Mouse (Mus musculus): Measurements from ENCODE around the gene Adam19.
A peak's percentile ranks its signal among the peaks of the same experiment; 100 is the strongest.

The Adam19 gene

DNA sequence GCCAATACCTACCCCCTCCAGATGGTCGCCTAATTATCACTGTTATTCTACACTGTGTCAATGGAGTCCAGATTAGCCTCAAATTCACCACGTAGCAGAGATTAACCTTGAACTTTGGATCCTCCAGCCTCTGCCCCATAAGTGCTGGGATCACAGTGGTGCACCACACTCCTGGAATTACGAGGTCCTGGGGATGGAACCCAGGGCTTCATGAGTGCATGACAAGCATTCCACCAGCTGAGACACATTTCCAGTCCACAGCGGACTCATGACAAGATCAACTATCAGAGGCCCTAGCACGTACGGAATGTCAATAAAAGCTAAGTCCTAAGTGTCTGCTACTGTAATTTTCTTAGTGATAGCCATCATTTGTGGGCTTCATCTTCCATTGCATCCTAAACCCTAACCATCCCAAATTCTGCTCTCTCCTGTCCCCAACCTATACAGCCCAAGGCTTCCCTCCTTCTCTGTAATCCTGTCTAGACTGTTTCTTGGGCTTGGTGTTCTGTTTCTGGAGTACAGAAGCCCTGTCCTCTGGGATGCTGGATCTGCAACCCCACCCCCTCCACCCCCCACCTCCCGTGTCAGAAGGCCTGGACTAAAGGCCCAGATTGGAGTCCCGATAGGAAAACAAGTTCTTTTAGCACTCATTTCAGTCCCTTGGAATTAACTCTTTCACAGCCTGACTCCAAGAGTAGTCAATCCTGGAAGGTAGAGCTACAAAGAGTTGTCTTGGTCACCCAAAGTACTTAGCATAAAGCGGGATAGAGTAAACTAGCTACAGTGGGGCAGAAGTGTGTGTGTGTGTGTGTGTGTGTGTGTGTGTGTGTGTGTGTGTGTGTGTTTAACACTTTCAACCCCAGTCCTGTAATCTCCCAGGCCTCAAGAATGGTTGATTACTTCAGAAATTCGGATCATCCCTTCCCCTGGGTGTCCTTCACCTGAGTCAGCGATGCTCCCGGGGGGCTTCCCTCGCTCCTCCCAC lies 589 bp upstream of the Adam19 start:
- DNase-seq = no peak

DNA sequence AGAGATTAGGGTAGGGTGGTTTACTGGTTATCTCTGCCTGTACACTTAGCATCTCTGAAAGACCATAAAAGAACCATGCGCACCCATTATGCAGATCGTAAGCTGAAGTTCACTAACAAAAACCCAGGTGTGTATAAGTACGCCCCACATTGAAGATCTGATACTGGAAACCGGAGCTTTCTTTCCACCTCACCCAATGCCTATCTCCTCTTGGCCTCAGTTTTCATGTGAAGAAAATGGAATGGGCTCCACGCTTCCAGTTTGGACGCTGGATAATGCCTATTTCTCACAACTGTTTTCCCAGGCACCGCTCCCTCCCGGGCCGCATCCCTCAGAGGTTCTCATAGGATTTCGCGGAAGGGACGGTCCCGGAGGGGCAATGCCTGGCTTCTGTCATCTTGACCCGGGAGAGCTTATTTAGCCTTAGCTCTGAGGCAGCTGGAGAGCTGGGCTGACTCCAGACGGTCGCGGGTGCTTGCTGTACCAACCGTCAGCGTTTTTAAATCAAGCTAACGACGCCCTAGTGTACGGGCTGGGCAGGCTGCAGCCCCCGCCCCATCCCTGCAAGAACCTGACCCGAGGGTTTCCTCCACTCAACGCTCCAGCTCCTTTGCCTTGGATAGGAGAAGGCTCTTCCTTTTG lies 1.1 kb downstream of the Adam19 start:
- no peak for DNase-seq

DNA sequence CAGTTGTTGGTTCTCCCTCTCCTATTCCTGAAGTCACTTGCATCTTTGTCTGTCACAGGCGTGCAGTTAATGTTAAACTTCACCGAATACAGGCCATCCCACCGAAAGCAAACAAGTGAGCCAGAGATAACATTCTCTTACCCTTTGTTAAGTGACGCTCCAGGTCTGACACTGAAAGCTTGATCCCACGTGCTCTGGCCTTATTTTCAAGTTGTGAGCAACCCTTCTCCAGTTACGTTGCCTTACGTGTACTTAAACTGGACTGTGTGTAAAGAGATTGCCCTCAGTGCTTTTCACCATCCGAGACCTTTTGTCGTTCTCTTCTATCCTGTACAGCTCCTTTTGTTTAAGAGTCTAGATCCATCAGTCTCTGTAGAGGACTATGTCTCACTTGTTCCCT lies 2.2 kb downstream of the Adam19 start:
- DNase-seq = no peak

DNA sequence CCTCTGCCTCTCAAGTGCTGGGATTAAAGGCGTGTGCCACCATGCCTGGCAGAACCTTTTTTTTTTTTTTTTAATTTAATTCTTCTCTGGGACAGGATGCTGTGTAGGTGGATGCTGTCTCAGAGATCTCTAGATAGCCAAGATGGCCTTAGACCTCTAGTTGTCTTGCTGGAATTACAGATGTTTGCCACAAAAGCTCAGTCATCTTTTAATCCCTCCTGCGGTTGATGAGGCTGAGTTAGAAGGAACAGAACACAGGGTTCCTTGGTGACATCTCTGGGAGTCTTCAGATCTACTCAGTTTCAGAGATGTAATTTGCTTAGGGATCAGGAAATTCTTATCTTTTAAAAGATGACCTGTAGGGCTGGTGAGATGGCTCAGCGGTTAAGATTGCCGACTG lies 3.1 kb downstream of the Adam19 start:
- no peak for DNase-seq

DNA sequence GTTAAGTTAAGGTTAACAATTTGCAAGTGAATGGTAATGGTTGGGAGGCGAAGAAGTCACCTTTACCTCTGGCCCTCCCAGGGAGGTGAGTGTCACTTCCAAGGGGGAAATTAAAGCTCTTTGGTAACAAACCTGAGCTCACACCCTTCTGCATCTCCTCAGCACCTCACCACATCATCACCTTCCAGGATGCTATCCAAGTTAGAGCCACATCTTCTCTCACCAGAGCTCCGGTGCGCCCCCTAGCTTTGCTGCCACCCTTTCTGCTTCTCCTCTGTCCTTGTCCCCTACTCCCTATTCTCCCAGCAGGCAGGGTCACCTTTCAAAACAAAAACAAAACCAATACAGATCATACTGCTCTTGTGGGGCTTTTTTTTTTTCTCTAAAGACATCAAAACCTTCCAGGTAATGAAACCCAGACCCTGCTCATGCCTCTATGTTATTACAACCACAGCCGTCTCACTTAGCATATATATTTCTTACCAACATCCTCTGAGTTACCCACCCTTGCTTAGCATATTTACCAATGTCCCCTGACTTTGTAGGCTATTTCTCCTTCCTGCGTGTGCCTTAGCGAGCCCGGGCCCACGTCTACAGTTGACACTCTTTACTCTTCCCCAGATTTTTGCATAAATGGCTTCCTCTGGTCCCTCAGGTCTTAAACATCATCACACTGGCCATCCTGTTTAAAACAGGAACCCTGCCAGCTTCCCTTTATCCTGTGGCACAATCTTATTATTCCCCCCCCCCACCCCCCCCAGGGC lies 4.3 kb downstream of the Adam19 start:
- DNase-seq = no peak

DNA sequence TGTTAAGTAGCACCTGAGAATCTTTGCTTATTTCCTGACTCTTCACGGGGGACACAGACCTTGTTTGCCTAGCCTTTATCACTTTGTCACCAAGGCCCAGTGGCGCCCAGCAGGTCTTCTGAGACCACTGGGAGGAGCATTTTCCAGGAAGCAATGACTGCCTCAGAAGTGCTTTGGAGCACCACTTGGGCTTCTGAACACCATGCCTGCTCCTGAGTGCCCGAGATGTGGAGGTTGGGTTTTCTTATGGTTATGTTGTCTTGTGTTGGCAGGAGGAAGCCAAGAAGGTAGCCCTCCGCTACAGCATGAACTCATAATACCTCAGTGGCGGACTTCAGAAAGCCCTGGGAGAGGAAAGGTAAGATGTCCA lies 4.8 kb downstream of the Adam19 start:
- no peak for DNase-seq

DNA sequence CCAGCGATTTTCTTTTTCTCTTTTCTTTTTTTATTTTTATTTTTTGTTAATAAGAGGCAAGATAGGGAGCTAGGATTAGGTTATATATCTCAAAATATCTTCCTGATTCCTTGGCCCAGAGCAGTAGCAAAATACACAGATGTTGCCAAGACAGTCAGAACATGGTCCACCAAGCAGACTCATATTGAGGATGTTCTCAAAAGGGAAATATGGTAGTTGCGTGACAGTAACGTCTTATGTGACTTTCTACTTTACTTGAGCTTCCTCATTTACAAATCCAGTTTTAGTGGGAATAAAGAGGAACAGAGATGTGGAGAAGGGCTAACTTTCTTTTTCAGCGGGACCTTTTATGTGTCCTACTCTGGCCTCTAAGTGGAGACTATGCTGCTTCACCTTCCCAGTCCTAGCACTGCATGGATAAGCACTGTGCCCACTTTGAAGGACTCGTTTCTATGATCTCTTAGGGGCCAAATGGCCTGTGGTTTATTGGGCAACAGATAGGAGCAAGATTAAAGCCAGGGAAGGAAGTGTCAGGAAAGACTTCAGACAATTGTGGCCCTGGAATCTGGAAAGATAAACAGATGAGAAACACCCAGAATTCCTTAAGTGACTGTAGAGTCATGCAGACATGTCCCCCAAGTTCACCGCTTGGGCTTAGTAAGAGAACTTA lies 6.1 kb downstream of the Adam19 start:
- DNase-seq = no peak

DNA sequence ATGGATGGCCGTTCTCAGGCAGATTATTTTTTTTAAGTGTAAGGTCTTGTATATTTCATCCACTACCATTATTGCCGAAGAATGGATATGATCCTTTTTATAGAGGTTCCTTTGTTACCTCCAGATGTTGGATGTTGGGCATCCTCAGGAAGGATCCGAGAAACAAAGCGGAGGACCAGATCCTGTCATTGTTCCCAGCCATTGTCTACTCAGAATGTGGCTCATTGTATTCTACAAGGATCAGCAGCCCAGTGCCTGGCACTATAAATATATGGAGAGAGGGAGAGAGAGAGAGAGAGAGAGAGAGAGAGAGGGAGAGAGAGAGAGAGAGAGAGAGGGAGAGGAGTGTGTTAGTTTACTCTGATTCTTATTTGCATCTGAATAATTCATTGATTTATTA lies 6.8 kb downstream of the Adam19 start:
- DNase-seq = no peak

DNA sequence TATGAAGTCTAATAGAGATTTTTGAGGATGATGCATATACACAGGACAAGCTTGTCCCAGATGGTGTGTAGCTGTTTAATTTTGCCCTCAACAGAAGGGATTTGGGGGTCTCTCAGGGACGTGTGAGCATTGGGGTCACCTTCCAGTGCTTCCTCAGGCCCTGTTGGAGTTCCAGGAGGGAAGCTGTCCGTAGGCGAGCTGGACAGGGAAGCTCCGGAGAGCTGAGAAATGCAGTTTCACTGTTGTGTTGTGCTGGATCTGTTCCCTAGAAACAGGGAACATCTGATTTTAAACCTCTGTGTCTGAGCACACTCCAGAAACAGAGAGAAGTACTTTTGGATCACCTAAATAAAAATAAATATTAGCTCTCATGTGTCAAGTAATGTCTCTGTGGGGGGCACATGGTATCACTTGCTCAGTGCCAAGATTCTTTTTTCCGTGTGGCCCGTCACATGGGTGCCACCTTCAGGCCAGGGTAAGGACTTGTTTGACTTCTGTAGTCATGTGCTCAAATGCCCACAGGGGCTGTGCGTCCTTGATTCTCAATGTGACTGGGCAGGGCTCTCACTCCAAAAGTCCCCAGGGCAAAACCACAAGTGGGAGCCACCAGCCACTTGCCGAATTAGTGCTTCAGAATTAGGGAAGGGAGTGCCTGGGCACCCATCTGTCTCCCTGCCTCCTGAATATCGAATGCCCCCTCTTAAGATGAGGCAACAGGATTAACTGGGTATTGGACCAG lies 7.4 kb downstream of the Adam19 start:
- DNase-seq = no peak

DNA sequence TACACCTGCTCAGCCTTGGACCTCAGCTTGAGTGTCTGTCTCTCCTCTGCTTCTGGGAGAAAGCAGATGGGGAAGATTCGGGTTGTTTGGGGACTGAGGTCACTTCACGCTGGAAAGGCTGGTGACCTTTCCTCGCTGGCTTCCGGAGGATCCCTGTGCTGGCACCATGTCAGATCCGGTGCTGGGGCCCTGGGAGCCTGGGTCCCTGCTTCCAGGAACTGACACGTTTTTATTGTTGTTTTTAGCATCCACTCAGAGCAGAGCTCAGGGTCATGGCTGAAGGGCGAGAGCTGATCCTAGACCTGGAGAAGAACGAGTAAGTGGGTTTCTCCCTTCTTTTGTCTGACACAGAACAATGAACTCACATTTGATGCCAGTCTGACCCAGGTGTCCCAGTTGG lies 9.0 kb downstream of the Adam19 start:
- no peak for DNase-seq

DNA sequence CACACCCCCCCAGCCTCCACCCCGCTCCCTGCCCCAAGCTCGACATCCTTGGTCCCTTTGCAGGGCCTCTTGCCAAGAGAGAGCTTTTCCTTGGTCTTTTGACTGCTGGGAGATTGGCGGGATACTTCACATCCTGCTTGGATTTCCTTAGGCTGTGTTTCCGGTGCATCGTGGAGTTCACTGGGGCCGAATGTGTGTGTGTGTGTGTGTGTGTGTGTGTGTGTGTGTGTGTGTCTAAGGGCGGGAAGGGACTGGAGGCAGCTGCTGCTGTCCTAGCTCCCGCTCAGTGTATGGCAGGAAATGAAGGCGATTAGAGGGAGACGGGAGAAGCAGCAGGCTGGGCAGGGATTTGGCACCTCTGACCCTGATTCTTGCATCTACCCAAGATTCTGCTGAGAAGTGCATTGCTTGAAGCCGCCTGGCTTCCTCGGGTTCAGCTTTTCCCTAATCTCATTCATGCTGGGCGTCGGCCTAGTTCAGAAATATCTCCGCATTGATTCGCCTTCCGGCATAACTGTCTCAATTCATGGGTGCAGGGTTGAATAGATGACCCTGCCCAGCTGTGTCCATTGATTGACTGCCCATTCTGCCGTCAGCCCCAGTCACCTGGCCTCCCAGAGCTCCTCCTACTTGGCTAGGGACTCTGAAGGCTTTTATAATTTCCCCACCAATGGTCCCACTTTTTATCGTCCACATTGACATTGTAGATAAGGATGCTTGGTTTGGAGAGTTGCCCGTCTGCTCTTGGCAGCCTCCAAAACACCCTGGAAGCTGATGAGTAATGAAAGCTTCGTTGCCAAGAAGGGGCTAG lies 9.6 kb downstream of the Adam19 start:
- DNase-seq = peak; percentile 14

DNA sequence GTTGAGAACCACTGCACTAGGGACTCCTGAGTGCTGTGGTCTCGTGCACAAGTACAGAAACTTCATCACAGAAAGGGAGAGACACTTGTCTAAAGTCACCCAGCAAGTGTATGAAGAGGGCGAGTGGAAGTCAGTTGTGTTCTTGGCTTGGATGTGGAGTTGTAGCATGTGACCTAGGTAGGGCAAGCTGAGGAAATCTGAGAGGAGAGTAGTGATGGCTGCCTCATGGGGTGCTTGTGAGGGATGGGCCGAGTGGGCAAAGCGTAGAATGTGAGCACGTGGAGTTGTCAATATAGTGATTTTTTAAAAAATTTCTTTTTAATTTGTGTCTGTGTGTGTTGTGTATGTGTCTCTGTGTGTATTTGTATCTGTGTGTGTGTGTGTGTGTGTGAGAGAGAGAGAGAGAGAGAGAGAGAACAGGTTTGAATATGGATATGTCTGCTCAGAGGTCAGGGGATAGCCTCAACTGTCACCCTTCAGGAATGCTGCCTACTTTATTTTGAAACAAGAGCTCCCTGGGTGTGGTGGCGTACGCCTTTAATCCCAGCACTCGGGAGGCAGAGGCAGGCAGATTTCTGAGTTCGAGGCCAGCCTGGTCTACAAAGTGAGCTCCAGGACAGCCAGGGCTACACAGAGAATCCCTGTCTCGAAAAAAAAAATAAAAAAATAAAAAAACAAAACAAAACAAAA lies 11.7 kb downstream of the Adam19 start:
- no peak for DNase-seq

DNA sequence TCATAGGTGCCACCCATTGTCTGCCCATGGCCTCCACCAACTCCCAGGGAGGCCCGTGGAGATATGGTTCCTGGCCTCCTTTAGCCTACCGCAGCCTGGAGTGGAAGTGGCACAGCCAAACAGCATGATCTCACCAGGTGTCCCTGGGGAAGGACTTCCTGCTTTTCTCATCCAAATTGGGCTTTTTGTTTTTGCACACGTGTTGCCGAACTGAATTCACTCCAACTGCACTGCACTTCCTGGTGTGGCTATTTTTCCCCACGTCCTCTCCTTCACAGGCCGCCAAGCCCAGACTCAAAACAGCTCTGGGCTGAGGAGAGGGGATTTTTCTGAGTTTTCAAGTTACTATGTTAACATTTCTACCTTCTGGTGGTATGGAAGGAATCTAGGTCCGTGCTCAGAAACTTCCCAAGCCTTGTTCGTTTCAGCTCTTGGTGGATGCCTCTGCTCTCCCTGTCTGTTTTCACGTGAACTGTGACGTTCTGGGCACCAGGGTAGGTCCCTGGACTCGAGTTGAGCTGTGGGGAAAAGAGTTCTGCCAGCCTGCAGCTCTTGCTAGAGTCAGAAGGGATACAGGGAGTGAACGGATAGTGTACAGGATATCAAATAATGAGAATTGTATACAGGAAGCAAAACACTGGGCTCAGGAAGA lies 13.1 kb downstream of the Adam19 start:
- DNase-seq = no peak

DNA sequence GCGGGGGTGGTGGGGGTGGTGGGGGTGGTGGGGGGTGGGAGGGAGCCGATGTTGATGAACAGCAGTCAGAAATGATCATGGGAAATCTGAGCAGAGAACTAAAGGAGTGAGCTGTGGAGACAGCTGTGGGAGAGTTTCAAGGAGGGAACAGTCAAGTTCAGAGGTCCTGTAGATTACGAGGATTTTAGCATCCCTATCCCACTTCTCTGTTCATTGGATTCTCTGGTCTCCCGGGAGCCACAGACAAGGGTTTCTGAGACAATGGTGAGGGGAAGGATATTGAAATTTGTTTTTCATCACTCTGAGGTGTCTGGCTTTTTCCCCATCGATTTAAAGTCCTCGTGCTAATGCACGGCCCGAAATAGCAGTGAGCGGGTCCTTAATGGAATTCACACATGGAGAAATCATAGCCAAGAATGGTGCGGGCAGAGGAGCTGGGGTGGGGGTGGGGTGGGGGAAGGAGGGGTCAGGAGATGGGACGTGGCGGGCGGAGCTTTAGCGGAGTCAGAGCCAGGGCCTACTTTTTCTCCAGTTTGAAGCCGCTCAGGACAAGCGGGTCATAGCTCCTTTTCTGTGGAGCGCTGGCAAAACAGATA lies 13.7 kb downstream of the Adam19 start:
- DNase-seq = no peak

DNA sequence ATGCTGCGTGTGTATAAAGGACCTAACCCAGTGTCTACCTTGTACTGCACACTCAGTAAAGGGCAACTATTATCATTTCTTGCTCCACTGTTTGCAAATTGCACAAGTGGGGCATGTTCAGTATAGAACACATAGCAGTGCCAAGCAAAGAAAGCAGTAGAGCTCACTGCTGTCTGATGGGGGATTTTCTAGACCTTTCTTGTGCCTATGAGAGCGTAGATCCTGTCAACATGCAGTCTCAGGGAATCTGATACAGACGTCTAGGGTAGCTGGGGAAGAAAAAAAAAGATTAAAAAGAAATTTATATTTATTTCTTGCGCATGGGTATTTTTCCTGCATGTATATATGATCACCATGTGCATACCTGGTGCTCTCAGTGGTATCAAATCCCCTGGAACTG lies 14.4 kb downstream of the Adam19 start:
- DNase-seq = no peak

DNA sequence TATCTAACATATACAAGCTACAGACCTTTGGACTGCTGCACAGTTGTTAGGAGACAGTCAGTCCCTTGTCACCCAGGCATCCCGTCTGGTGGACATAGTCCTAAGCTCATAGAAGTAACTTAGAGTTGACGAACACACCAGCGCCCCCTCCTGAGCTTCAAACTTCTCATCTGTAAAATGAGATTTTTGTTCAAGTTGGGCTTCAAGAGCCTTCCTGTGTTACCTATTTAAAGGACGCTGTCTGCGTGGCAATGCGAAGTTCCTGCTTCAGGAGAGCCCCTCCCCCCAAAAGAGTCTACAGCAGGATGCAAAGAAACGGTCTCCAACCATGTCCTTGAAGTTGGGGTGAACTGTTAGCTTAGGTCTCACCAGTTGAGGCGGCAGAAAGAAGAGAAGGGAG lies 15.0 kb downstream of the Adam19 start:
- DNase-seq = no peak

DNA sequence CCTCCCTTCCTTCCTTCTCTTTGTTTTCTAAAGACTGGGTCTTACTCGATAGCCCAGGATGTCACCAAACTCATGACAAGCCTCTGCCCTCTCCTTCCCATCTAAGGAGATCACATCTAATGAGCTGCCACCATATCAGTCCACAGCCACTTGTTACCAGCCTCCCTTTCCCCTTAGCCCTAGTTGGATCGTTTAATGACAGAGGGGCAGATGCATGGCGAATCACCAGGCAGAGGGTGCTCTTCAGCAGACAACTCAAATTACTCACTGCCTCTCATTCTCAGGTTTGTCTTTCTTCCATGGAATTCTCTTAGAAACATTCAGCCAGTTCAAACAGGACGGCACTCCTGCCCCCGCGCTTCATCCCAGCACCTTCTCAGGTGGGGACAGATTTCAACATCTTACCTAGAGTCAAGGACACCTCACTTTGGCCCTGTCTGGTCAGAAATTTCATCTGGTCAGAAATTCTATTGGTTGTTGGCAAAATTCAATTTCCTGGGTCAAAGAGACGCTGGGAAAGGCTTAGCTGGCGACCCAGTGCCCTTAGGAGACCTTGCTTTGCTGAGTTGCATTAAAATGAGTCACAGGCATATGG lies 16.8 kb downstream of the Adam19 start:
- no peak for DNase-seq

DNA sequence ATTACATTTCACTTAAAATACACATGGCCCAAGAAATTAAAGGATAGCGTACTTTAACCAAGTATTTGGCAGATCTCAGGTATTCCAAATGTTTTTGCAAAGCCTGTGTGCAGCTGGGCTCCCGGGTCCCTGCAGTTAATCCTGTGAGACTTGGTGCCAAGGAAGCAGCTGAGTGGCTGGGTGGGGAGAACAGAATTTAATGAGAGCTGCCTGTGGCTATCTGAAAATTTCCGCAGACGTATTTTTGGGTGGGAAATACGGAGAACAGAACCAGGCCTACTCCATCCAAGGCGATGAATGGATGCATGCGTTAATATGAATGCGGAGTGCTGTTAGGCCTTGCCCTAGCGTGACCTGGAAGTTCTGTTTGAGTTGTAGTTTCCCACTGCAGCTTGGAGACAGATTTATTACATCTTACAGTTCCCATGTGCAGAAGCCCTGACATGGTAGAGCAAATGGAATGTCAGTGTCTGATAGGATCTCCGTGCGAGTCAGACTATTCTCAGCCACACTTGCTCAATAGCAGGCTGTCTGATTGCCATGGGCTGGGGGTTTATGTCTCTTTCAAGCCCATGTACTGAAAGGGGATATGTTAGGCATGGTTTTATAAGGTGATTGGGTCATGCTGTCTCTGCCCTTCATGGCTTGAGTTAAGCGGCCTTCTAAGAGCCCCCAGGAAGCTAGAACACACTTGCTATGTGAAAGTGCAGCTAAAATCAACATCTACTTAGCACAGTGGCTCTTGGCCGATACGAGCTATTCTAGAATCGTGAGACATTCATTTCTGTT lies 17.5 kb downstream of the Adam19 start:
- no peak for DNase-seq
